Mouse (Mus musculus): ENCODE measurements around the gene Rgs9.

DNA sequence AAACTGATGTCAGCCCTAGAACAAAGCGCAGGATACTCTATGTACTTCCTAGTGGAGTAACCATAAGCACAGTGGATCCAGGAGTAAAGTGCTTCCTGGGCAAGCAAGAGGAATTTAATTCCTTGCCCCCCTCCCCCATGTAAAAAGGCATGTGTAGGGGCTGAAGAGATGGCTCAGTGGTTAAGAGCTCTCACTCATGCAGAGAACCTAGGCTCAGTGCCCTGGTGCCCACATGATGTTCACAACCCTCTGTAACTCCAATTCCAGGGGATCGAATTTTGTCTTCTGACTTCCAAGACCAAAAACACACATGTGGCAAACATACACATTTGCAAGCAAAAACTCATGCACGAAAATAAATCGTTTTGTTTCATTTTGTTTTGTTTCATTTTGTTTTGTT is 21.5 kb upstream of the Rgs9 start:
- TF ChIP-seq CTCF (IDR thresholded peaks at IDR 0.05; ENCODE audit: low read depth): no peak
- no peak for TF ChIP-seq EP300 (optimal IDR thresholded peaks at IDR 0.05)
